Mouse (Mus musculus) spleen, adult 2 months (tissue): ENCODE measurements around the gene Apol7a. TPM values are rescaled to one million over a fixed set of nuclear protein-coding genes. Genes with fewer than 3 reads are reported as not detected.

Experiments used
- DNase-seq, 2 experiments: peaks; one replicate each; pipeline versions ENCODE4 v3.0.0 to v3.0.0-alpha.2; 2012 to 2021; ENCODE audit warnings: low spot score in 2 of 2, low read depth in 1 of 2
- H3K27ac ChIP-seq: fragments of 200-500 bp; 2 replicates; pipeline ENCODE4 v1.5.1; 2012; ENCODE audit warnings: low read length, inconsistent platforms; ENCODE audit not compliant: insufficient read depth
- H3K27me3 ChIP-seq: fragments of 200-500 bp; 2 replicates; pipeline ENCODE4 v1.6.1; 2012; ENCODE audit warnings: mild to moderate bottlenecking, moderate library complexity, low read length, inconsistent platforms; ENCODE audit not compliant: control insufficient read depth, insufficient read depth
- H3K36me3 ChIP-seq: fragments of 200-500 bp; 2 replicates; pipeline ENCODE4 v1.6.1; 2012; ENCODE audit warnings: mild to moderate bottlenecking, low read length, inconsistent platforms; ENCODE audit not compliant: control insufficient read depth, insufficient read depth
- H3K4me1 ChIP-seq: fragments of 200-500 bp; 2 replicates; pipeline ENCODE4 v1.6.1; 2011; ENCODE audit warnings: inconsistent platforms; ENCODE audit not compliant: control insufficient read depth, insufficient read depth, insufficient read length
- H3K4me3 ChIP-seq: fragments of 200-500 bp; 2 replicates; pipeline ENCODE4 v1.5.1; 2011; ENCODE audit warnings: mild to moderate bottlenecking, inconsistent platforms; ENCODE audit not compliant: insufficient read depth, insufficient read length; ENCODE audit errors: extremely low read depth
- CTCF ChIP-seq: fragments of 200-500 bp; IDR thresholded peaks from 2 replicates; pipeline ENCODE4 v1.5.1; 2011; ENCODE audit warnings: mild to moderate bottlenecking, inconsistent platforms; ENCODE audit not compliant: insufficient read depth, insufficient read length, insufficient replicate concordance; ENCODE audit errors: extremely low read depth
- POLR2A ChIP-seq: fragments of 200-500 bp; IDR thresholded peaks from 2 replicates; pipeline ENCODE4 v1.6.1; 2011; ENCODE audit warnings: low read depth, low read length, inconsistent platforms
- WGBS: fragments of 180-500 bp; shearing (Covaris S2); methylation state at CpG from one replicate; pipeline ENCODE4 v1.1.7; 2018; 5-methylcytosine and 5-hydroxymethylcytosine counted together
- polyA plus RNA-seq: library from polyadenylated mRNA; depleted of rRNA; stranded (reverse); fragments of >200 nt; gene quantifications from 2 replicates; pipeline ENCODE4 v1.2.3, GENCODE M21; 2012

The Apol7a gene
- polyA plus RNA-seq, 1 experiment, result 0.18 TPM

DNA sequence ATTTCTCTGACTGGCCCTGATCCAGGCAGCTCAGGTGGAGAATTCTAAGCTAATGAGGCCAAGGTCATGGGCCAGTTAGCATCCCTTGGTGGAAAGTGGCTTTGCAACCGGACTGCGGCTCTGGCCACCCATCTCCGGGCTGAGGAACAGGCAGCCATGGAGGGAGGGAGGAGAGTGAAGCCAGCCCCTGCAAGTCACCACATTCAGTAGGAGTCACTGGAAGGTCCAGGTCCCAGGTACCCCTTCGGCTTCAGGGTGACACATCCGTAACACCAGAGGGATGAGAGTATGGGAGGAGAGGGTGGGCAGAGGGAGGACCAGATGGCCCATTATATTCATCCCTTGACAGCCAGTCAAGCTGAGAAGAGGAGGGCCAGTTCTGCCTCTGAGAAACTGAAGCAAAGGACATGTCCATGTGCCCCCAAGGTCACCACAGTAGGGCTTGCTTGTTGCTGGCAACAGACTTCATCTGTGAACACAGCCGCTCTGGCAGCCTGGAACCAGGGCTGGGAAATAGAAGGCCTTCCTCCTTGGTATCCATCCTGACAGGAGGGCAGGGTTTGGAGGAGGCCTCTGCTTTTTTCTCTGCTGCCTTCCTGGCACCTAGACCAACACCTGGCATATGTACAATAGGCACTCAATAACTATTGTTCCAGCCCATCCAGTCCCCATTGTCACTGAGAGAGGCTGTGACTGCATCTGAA lies 43.9 kb downstream of the Apol7a start:
- Histone ChIP-seq H3K27ac (no peak overlapping the region), H3K4me1 (no peaks in the 10 kb centered on the region), H3K27me3 (no peaks in the 10 kb centered on the region), H3K36me3 (no peaks in the 10 kb centered on the region), H3K4me3 (no peak overlapping the region)
- TF ChIP-seq POLR2A (no peak), CTCF (no peak)
- DNase-seq, result no peak
- WGBS, result 93% methylated on average over 6 of the region's 6 CpGs

DNA sequence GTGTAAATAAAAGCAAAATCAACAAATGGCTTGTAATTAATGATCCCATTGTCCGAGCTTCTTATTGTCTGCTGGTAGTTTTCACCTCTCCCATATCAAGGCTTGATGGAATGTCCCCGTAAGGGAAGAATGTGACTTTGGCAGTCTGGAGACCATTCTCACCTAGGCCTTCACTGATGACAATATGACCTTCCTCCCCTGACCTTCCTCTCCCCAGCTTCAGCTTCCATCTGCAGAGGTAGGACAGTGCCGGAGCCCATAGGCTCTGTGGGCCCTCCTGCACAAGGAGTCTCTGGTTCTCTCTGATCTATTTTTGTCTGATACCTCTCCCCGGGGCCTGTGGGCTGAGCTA lies 44.4 kb downstream of the Apol7a start:
- H3K36me3 ChIP-seq, result no peaks in the 10 kb centered on the region
- no peak for DNase-seq
- H3K4me3 ChIP-seq, result no peak overlapping the region
- no peak overlapping the region for H3K27ac ChIP-seq
- WGBS, result 83% methylated on average over 4 of the region's 4 CpGs
- TF ChIP-seq POLR2A, result no peak
- TF ChIP-seq CTCF, result no peak
- no peaks in the 10 kb centered on the region for H3K4me1 ChIP-seq
- H3K27me3 ChIP-seq, result no peaks in the 10 kb centered on the region

DNA sequence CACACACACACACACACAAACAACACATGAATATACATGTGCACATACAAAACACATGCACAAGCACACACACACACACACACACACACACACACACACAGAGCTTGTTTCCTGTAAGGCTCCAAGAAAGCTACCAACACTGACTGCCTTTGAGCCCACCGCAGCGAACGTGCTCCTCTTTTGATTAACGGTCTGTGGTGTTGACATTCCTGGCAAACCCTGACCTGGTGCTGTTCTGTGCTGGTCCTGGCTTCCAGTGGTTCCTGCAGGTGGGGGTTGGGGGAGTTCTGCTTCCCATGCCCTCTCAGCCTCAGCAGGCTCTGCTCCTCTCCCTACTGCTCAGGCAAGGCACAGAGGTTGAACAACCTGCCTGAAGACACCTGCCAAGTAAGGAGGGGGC lies 45.1 kb downstream of the Apol7a start:
- Histone ChIP-seq H3K4me3 (no peak overlapping the region), H3K4me1 (no peaks in the 10 kb centered on the region), H3K27ac (no peak overlapping the region), H3K36me3 (no peaks in the 10 kb centered on the region), H3K27me3 (no peaks in the 10 kb centered on the region)
- TF ChIP-seq CTCF (no peak), POLR2A (no peak)
- no peak for DNase-seq
- whole genome bisulfite sequencing, result 27% methylated on average over 4 of the region's 4 CpGs

DNA sequence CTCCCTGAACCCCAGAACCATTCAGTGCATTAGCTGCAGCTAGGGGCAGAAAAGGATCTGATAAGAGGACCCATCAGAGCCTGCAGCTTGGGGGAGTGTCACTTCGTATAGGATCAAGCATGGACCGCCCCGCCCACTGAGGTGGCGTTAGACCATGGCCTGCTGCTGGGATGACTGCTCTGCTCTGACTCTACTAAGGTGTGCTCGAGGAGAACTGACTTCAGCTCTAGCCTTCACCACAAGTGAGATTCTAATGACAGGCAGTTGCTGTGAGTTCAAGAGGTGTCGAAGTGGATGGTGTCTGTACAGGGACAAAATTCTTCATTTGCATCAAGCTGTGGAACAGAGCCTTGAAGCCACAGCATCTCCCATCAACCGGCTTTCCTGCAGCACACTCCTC lies 46.0 kb downstream of the Apol7a start:
- WGBS, result 78% methylated on average over 7 of the region's 7 CpGs
- DNase-seq, result no peak
- H3K4me1 ChIP-seq, result no peaks in the 10 kb centered on the region
- H3K4me3 ChIP-seq, result no peak overlapping the region
- no peaks in the 10 kb centered on the region for H3K27me3 ChIP-seq
- TF ChIP-seq CTCF (no peak), POLR2A (no peak)
- H3K36me3 ChIP-seq, result no peaks in the 10 kb centered on the region
- H3K27ac ChIP-seq, result no peak overlapping the region

DNA sequence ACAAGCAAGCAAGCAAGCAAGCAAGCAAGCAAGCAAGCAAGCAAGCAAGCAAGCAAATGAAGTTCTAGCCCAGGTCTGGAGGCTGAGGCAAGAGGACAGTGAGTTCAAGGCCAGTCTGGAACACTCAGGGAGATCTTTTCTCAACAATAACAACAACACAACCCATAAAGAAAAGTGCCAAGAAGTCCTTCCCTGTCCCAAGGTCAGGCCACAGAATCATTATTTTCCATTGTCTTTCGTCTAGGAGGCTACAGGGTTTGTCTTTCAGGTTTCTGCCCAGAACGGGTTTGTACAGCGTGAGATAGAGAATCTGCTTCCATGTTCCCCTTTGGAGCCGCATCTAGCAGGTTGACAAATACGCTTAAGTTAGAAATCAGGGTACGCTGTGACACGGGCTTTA lies 48.8 kb downstream of the Apol7a start:
- 86% methylated on average over 7 of the region's 7 CpGs for WGBS
- TF ChIP-seq POLR2A, result no peak
- TF ChIP-seq CTCF, result no peak
- H3K27ac ChIP-seq, result no peak overlapping the region
- H3K27me3 ChIP-seq, result no peaks in the 10 kb centered on the region
- H3K4me3 ChIP-seq, result no peak overlapping the region
- DNase-seq, result no peak
- H3K36me3 ChIP-seq, result no peaks in the 10 kb centered on the region
- H3K4me1 ChIP-seq, result no peaks in the 10 kb centered on the region

DNA sequence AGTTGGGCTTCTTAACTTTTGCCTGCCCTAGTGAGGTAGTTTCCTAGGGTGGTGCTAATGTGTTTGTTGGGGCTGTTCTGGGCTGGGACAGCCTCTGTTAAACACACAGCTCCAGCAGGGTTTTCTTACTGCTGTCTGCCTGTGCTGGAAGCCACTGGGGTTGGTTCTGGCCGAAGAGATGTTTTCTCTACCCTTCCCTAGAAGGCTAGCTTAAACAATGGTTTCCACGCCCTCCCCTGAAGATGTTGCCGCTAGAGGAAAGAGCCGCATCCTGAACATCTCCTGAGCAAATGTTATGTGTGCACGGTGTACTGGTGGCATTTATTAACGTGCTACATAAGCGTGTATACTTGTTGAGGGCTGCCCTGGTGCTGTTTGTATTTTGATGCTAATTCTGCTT lies 50.8 kb downstream of the Apol7a start:
- H3K36me3 ChIP-seq, result no peaks in the 10 kb centered on the region
- 83% methylated on average over 7 of the region's 7 CpGs for WGBS
- H3K4me1 ChIP-seq, result no peaks in the 10 kb centered on the region
- no peak overlapping the region for H3K27ac ChIP-seq
- H3K4me3 ChIP-seq, result no peak overlapping the region
- TF ChIP-seq POLR2A, result no peak
- TF ChIP-seq CTCF, result no peak
- no peaks in the 10 kb centered on the region for H3K27me3 ChIP-seq
- DNase-seq, result no peak
